Mouse (Mus musculus): ENCODE data around the gene Gm20219. TPM values are rescaled to one million over a fixed set of nuclear protein-coding genes. Genes with fewer than 3 reads are reported as not detected.

The Gm20219 gene
- polyA plus RNA-seq, 1 experiment = 2.6 TPM

- H3K4me1 ChIP-seq = peaks cover 11% of the 10 kb centered on the region
- H3K27me3 ChIP-seq (replicated peaks) = peaks cover 62% of the 10 kb centered on the region
- no peaks in the 10 kb centered on the region for H3K9me3 ChIP-seq
- H3K36me3 ChIP-seq (replicated peaks; ENCODE audit: low read length) = no peaks in the 10 kb centered on the region
- TF ChIP-seq GATA1 (IDR thresholded peaks at IDR 0.05; ENCODE audit: borderline replicate concordance, low read length) (no peak), FLI1 (IDR thresholded peaks at IDR 0.05; ENCODE audit: low read length) (no peak)
- H3K4me3 ChIP-seq (replicated peaks) = no peak overlapping the region
Observed at GRCm38 (mm10) chr17:56544699-56545387, 9.3 kb downstream of the Gm20219 start.

DNA sequence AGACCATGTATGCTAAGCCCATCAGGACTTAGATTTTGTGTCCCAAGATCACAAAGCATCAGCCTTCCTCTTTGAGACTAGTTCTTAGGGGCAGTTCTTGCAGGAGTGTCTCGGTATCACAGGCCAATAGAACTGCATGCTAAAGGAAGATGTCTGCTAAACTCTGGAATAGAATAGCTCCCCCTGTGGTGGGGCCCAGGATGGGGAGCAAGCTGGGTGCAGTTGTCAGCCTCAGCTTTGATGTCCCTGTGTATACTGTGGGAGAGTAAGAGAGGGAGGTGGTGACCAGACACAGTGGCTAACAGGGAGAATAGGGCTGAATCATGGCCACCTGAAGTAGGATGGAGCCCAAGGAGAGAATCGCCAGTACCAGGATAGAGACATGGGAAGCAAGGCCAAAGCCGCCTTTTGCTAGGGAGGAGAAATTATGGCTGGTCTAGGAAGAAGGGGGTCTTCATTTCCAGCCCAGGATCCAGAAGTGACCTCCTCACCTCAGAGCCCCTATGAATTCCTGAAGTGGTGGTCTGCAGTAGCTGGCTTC is 10.4 kb downstream of the Gm20219 start:
- Histone ChIP-seq H3K36me3 (replicated peaks; ENCODE audit: low read length) (no peaks in the 10 kb centered on the region), H3K27me3 (replicated peaks) (peaks cover 67% of the 10 kb centered on the region), H3K4me3 (replicated peaks) (no peak overlapping the region), H3K4me1 (peaks cover 11% of the 10 kb centered on the region), H3K9me3 (no peaks in the 10 kb centered on the region)
- TF ChIP-seq FLI1 (IDR thresholded peaks at IDR 0.05; ENCODE audit: low read length) (no peak), GATA1 (IDR thresholded peaks at IDR 0.05; ENCODE audit: borderline replicate concordance, low read length) (no peak)

- no peaks in the 10 kb centered on the region for H3K36me3 ChIP-seq (replicated peaks; ENCODE audit: low read length)
- TF ChIP-seq GATA1 (IDR thresholded peaks at IDR 0.05; ENCODE audit: borderline replicate concordance, low read length) (no peak), FLI1 (IDR thresholded peaks at IDR 0.05; ENCODE audit: low read length) (no peak)
- peaks cover 11% of the 10 kb centered on the region for H3K4me1 ChIP-seq
Observed at GRCm38 (mm10) chr17:56542736-56543135, 11.5 kb downstream of the Gm20219 start.

DNA sequence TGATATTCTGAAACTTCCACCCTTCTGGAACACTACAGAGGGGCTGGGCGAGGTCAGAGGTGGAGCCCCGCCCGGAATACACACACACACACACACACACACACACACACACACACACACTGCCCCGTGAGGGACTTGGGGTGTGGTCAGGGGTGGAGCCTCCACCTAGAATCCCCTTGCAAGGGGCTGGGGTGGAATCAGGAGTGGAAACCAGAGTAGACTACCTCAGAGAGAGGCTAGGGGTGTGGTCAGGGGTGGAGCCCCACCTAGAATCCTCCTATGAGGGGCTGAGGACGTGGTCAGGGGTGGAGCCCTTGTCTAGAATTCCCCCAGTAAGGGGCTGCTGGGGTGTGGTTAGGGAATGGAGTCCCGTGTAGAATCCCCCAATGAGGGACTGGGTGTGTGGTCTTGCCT is 13.6 kb downstream of the Gm20219 start:
- H3K36me3 ChIP-seq (replicated peaks; ENCODE audit: low read length) = no peaks in the 10 kb centered on the region
- no peak for TF ChIP-seq FLI1 (IDR thresholded peaks at IDR 0.05; ENCODE audit: low read length)
- TF ChIP-seq GATA1 (IDR thresholded peaks at IDR 0.05; ENCODE audit: borderline replicate concordance, low read length) = no peak
- peaks cover 4% of the 10 kb centered on the region; the same call in 1 of the 2 replicates for H3K4me1 ChIP-seq
- H3K4me3 ChIP-seq (replicated peaks) = no peak overlapping the region
- no peaks in the 10 kb centered on the region for H3K9me3 ChIP-seq
- H3K27me3 ChIP-seq (replicated peaks) = peaks cover 78% of the 10 kb centered on the region

More at GRCm38 (mm10) chr17:56542736-56543135, 11.5 kb downstream of the Gm20219 start:
- Histone ChIP-seq H3K4me3 (replicated peaks) (no peak overlapping the region), H3K9me3 (no peaks in the 10 kb centered on the region), H3K27me3 (replicated peaks) (peaks cover 70% of the 10 kb centered on the region)

GRCm38 (mm10) chr17:56537912-56538311 is 16.3 kb downstream of the Gm20219 start:
- no peak overlapping the region for H3K4me3 ChIP-seq (replicated peaks)
- H3K4me1 ChIP-seq = peaks cover 4% of the 10 kb centered on the region; the same call in 1 of the 2 replicates
- TF ChIP-seq FLI1 (IDR thresholded peaks at IDR 0.05; ENCODE audit: low read length) (no peak), GATA1 (IDR thresholded peaks at IDR 0.05; ENCODE audit: borderline replicate concordance, low read length) (no peak)
- H3K27me3 ChIP-seq (replicated peaks) = peaks cover 63% of the 10 kb centered on the region
- no peaks in the 10 kb centered on the region for H3K36me3 ChIP-seq (replicated peaks; ENCODE audit: low read length)
- H3K9me3 ChIP-seq = no peaks in the 10 kb centered on the region

GRCm38 (mm10) chr17:56536874-56537273 is 17.3 kb downstream of the Gm20219 start:
- no peak overlapping the region for H3K4me3 ChIP-seq (replicated peaks)
- peaks cover 56% of the 10 kb centered on the region for H3K27me3 ChIP-seq (replicated peaks)
- TF ChIP-seq GATA1 (IDR thresholded peaks at IDR 0.05; ENCODE audit: borderline replicate concordance, low read length) (no peak), FLI1 (IDR thresholded peaks at IDR 0.05; ENCODE audit: low read length) (no peak)
- H3K4me1 ChIP-seq = peaks cover 4% of the 10 kb centered on the region; the same call in 1 of the 2 replicates
- no peaks in the 10 kb centered on the region for H3K36me3 ChIP-seq (replicated peaks; ENCODE audit: low read length)
- H3K9me3 ChIP-seq = peaks cover 6% of the 10 kb centered on the region; the same call in 1 of the 2 replicates

GRCm38 (mm10) chr17:56536192-56536591 is 18.0 kb downstream of the Gm20219 start:
- H3K4me3 ChIP-seq (replicated peaks) = no peak overlapping the region
- peaks cover 49% of the 10 kb centered on the region for H3K27me3 ChIP-seq (replicated peaks)
- TF ChIP-seq FLI1 (IDR thresholded peaks at IDR 0.05; ENCODE audit: low read length) (no peak), GATA1 (IDR thresholded peaks at IDR 0.05; ENCODE audit: borderline replicate concordance, low read length) (no peak)
- H3K9me3 ChIP-seq = peaks cover 9% of the 10 kb centered on the region; the same call in 1 of the 2 replicates
- peaks cover 4% of the 10 kb centered on the region; the same call in 1 of the 2 replicates for H3K4me1 ChIP-seq
- H3K36me3 ChIP-seq (replicated peaks; ENCODE audit: low read length) = no peaks in the 10 kb centered on the region

DNA sequence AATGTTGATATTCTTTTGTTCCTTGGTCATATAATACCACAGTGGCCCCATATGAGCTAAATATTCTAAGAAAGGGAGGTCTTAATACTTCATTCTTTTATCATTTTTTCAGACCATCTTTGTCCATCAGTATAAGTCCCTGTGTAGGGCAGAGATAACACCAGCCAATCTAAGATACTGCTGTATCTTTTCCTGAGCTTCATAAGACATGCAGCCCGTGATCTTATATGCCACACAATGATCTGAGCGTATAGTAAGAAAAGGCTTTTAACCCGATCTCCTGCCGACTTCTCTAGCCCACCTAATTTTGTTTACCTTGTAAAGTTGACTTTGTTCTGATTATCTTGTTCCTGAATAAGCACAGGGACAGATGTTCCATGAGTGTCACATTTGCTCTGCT is 29.2 kb downstream of the Gm20219 start:
- H3K9me3 ChIP-seq = no peaks in the 10 kb centered on the region
- H3K4me3 ChIP-seq (replicated peaks) = no peak overlapping the region
- TF ChIP-seq GATA1 (IDR thresholded peaks at IDR 0.05; ENCODE audit: borderline replicate concordance, low read length) (no peak), FLI1 (IDR thresholded peaks at IDR 0.05; ENCODE audit: low read length) (no peak)
- H3K27me3 ChIP-seq (replicated peaks) = peaks cover 31% of the 10 kb centered on the region
- H3K4me1 ChIP-seq = no peaks in the 10 kb centered on the region
- H3K36me3 ChIP-seq (replicated peaks; ENCODE audit: low read length) = no peaks in the 10 kb centered on the region

- H3K4me3 ChIP-seq (replicated peaks) = no peak overlapping the region
- no peaks in the 10 kb centered on the region for H3K36me3 ChIP-seq (replicated peaks; ENCODE audit: low read length)
- H3K27me3 ChIP-seq (replicated peaks) = peaks cover 44% of the 10 kb centered on the region
- H3K9me3 ChIP-seq = 0 out of 2 replicates have a peak, but pooled peaks cover 6% of the 10 kb centered on the region
- no peaks in the 10 kb centered on the region for H3K4me1 ChIP-seq
- TF ChIP-seq GATA1 (IDR thresholded peaks at IDR 0.05; ENCODE audit: borderline replicate concordance, low read length) (no peak), FLI1 (IDR thresholded peaks at IDR 0.05; ENCODE audit: low read length) (no peak)
Observed at GRCm38 (mm10) chr17:56522744-56523143, 31.4 kb downstream of the Gm20219 start.

Data from megakaryocyte, embryonic 14.5 days (primary cell).